Mouse (Mus musculus): Measurements from ENCODE around the gene Slfn9. TPM values are rescaled to one million over a fixed set of nuclear protein-coding genes. Genes with fewer than 3 reads are reported as not detected.
A peak's percentile ranks its signal among the peaks of the same experiment; 100 is the strongest.
"Not testable (repeated sequence)": the region's sequence is repeated elsewhere in the genome, so short reads cannot be mapped to it uniquely, and the experiment has no call there.

Gene Slfn9
- total RNA-seq, 2 experiments from 2014 or later, result 2.9 to 4.0 TPM

- DNase-seq, result no peak
Observed at GRCm38 (mm10) chr11:82956925-82957324, 34.7 kb downstream of the Slfn9 start.

- DNase-seq, result no peak
Observed at GRCm38 (mm10) chr11:82954631-82955030, 37.0 kb downstream of the Slfn9 start.

GRCm38 (mm10) chr11:82952612-82953542 is 38.8 kb downstream of the Slfn9 start:
- no peak for DNase-seq

GRCm38 (mm10) chr11:82951865-82952611 is 39.6 kb downstream of the Slfn9 start:
- peak; percentile 57 for DNase-seq

GRCm38 (mm10) chr11:82950736-82951481 is 40.7 kb downstream of the Slfn9 start, which contains the start of gene Slfn5:
Gene Slfn5, plus strand, starts transcription at chr11:82951349.
- no peak for DNase-seq

GRCm38 (mm10) chr11:82949036-82949435 is 42.6 kb downstream of the Slfn9 start:
- DNase-seq, result no peak

GRCm38 (mm10) chr11:82947457-82947856 is 44.2 kb downstream of the Slfn9 start:
- DNase-seq, result no peak

- no peak for DNase-seq
Observed at GRCm38 (mm10) chr11:82945636-82946035, 46.0 kb downstream of the Slfn9 start.

GRCm38 (mm10) chr11:82943336-82943735 is 48.3 kb downstream of the Slfn9 start:
- DNase-seq, result no peak

- no peak for DNase-seq
Observed at GRCm38 (mm10) chr11:82933186-82933585, 58.4 kb downstream of the Slfn9 start.

- not testable (repeated sequence) for DNase-seq
Observed at GRCm38 (mm10) chr11:82931671-82932450, 59.8 kb downstream of the Slfn9 start.

GRCm38 (mm10) chr11:82931161-82931560 is 60.5 kb downstream of the Slfn9 start:
- not testable (repeated sequence) for DNase-seq

GRCm38 (mm10) chr11:82930391-82930955 is 61.2 kb downstream of the Slfn9 start:
- DNase-seq, result peak; percentile 41

- DNase-seq, result no peak
Observed at GRCm38 (mm10) chr11:82929633-82929950, 62.0 kb downstream of the Slfn9 start.

- no peak for DNase-seq
Observed at GRCm38 (mm10) chr11:82928897-82929632, 62.6 kb downstream of the Slfn9 start.

Small RNAs within 50 kb of the gene (microRNA-seq; reads per million reads assigned to microRNA genes)
- gene Gm27598 (0 reads per million in 2 experiments), gene Mir7679 (0 reads per million in 2 experiments)

Other genes starting within 250 kb of the Slfn9 start
- under 1 TPM; 0.18 to 0.33 TPM for gene Cct6b, start 227.5 kb downstream of the Slfn9 start, total RNA-seq (2021)
- gene Zfp830, start 227.5 kb downstream of the Slfn9 start, total RNA-seq (2021), result 10 to 100 TPM; 13.7 to 15.2 TPM
- gene Lig3, start 210.7 kb downstream of the Slfn9 start, total RNA-seq (2021), result 10 to 100 TPM; 16.5 to 18.5 TPM
- gene Rffl, start 120.6 kb downstream of the Slfn9 start, total RNA-seq (2021), result 1 to 10 TPM; 5.5 to 7.6 TPM
- 1 to 10 TPM; 5.4 to 8.0 TPM for gene Rad51d, start 101.2 kb downstream of the Slfn9 start, total RNA-seq (2021)
- not detected for gene Fndc8, start 99.7 kb downstream of the Slfn9 start, total RNA-seq (2021)
- gene Nle1, start 83.4 kb downstream of the Slfn9 start, total RNA-seq (2021), result 10 to 100 TPM; 11.1 to 18.7 TPM
- 100 to 1,000 TPM; 101 to 115 TPM for gene Unc45b, start 81.3 kb downstream of the Slfn9 start, total RNA-seq (2021)
- 10 to 100 TPM; 29.9 to 35.5 TPM for gene Slfn5, start 40.5 kb downstream of the Slfn9 start, total RNA-seq (2021)
- gene Slfn8, start 29.0 kb upstream of the Slfn9 start, total RNA-seq (2021), result under 1 TPM; 0.12 to 0.52 TPM
- gene Slfn2, start 73.3 kb upstream of the Slfn9 start, total RNA-seq (2021), result 1 to 10 TPM; 1.3 to 2.3 TPM
- gene Slfn1, start 125.0 kb upstream of the Slfn9 start, total RNA-seq (2021), result under 1 TPM in 1 of 2 experiments, not detected in 1; 0.18 TPM
- under 1 TPM in 1 of 2 experiments, not detected in 1; 0.16 TPM for gene Slfn4, start 183.4 kb upstream of the Slfn9 start, total RNA-seq (2021)
- 1 to 10 TPM in 1 of 2 experiments, under 1 TPM in 1; 0.97 to 1.1 TPM for gene Slfn3, start 199.5 kb upstream of the Slfn9 start, total RNA-seq (2021)